Mouse (Mus musculus) embryo, embryonic 10.5 days (tissue): ENCODE measurements at regions not wholly inside any gene's neighbourhood (a gene's known extent, or its start where the extent isn't known, plus 50 kb on each side); places are given as distances from the start of the nearest gene placed in this dataset.

ENCODE experiments used
- DNase-seq: peaks from one replicate; pipeline ENCODE4 v3.0.0-alpha.2; 2015; ENCODE audit warnings: low spot score

GRCm38 (mm10) chr17:9845451-9846075 lies 176.0 kb upstream of the Pabpc6 start:
- DNase-seq = no peak

- DNase-seq = no peak
Measured at GRCm38 (mm10) chr17:9841103-9841502, 171.6 kb upstream of the Pabpc6 start.

- DNase-seq = no peak
Measured at GRCm38 (mm10) chr17:9839256-9839655, 169.7 kb upstream of the Pabpc6 start.

GRCm38 (mm10) chr17:9836995-9837842 lies 167.7 kb upstream of the Pabpc6 start:
- DNase-seq = no peak

- no peak for DNase-seq
Measured at GRCm38 (mm10) chr17:9829895-9830294, 160.4 kb upstream of the Pabpc6 start.

- DNase-seq = no peak
Measured at GRCm38 (mm10) chr17:9821358-9821757, 151.8 kb upstream of the Pabpc6 start.

- no peak for DNase-seq
Measured at GRCm38 (mm10) chr17:9817056-9817455, 147.5 kb upstream of the Pabpc6 start.

- no peak for DNase-seq
Measured at GRCm38 (mm10) chr17:9797069-9797468, 127.6 kb upstream of the Pabpc6 start.

GRCm38 (mm10) chr17:9796225-9796988 lies 126.9 kb upstream of the Pabpc6 start:
- peak; percentile 7 for DNase-seq

- DNase-seq = no peak
Measured at GRCm38 (mm10) chr17:9778866-9779265, 109.3 kb upstream of the Pabpc6 start.

- no peak for DNase-seq
Measured at GRCm38 (mm10) chr17:9777165-9777564, 107.6 kb upstream of the Pabpc6 start.

- DNase-seq = peak; percentile 68
Measured at GRCm38 (mm10) chr17:9776286-9777016, 106.9 kb upstream of the Pabpc6 start.

GRCm38 (mm10) chr17:9775668-9776151 lies 106.2 kb upstream of the Pabpc6 start:
- DNase-seq = peak; percentile 72

- peak; percentile 15 for DNase-seq
Measured at GRCm38 (mm10) chr17:9774740-9775629, 105.5 kb upstream of the Pabpc6 start.

GRCm38 (mm10) chr17:9773744-9774143 lies 104.2 kb upstream of the Pabpc6 start:
- no peak for DNase-seq

GRCm38 (mm10) chr17:9768275-9768674 lies 98.8 kb upstream of the Pabpc6 start:
- DNase-seq = peak; percentile 42

- DNase-seq = peak; percentile 54
Measured at GRCm38 (mm10) chr17:9765680-9766250, 96.2 kb upstream of the Pabpc6 start.

GRCm38 (mm10) chr17:9764701-9765359 lies 95.3 kb upstream of the Pabpc6 start:
- peak; percentile 82 for DNase-seq

GRCm38 (mm10) chr17:9764041-9764606 lies 94.6 kb upstream of the Pabpc6 start:
- DNase-seq = peak; percentile 61
